Mouse (Mus musculus) small intestine, adult 2 months (tissue): Measurements from ENCODE around the gene Sec11a.

Experiments used
- CTCF ChIP-seq: fragments of 200-500 bp; IDR thresholded peaks from 2 replicates; pipeline ENCODE4 v1.5.1; 2012; ENCODE audit warnings: low read depth, mild to moderate bottlenecking, control low read depth, inconsistent platforms, low read length, moderate library complexity, mixed read lengths; ENCODE audit not compliant: insufficient replicate concordance, insufficient read length; ENCODE audit errors: extremely low read depth
- POLR2A ChIP-seq: fragments of 200-500 bp; IDR thresholded peaks from 2 replicates; pipeline ENCODE4 v1.6.1; 2012; ENCODE audit warnings: low read depth, mild to moderate bottlenecking, control low read depth, inconsistent platforms, low read length, moderate library complexity

DNA sequence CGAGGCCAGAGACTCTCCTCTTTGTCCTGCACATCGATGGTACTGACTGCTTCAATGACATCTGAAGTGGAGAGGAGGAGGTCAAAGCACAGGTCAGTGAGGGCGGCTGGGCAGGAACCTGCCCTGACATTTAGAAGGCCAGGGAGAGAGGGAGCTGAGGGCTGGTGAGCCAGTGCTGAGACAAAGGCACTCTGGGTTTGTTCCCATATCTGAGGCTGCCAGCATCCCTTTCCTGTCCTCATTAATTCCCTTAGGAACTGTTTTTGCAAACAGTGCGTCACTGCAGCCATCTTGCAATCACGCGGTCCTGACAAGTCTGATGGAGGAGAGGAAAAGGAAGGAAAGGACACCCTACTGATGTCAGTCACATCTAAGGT is 53.8 kb downstream of the Sec11a start:
- TF ChIP-seq CTCF (no peak), POLR2A (no peak)
